Mouse (Mus musculus) testis, adult 2 months (tissue): Measurements from ENCODE around the gene Abraxas2. TPM values are rescaled to one million over a fixed set of nuclear protein-coding genes. Genes with fewer than 3 reads are reported as not detected.

ENCODE experiments used
- H3K27ac ChIP-seq: fragments of 200-500 bp; 2 replicates; pipeline ENCODE4 v1.5.1; 2012; ENCODE audit warnings: low read depth, low read length; ENCODE audit not compliant: control insufficient read depth, insufficient read depth
- H3K27me3 ChIP-seq: fragments of 200-500 bp; 2 replicates; pipeline ENCODE4 v1.6.1; 2012; ENCODE audit warnings: mild to moderate bottlenecking, low read length, moderate library complexity; ENCODE audit not compliant: control insufficient read depth, insufficient read depth
- H3K36me3 ChIP-seq: fragments of 200-500 bp; 2 replicates; pipeline ENCODE4 v1.6.1; 2012; ENCODE audit warnings: mild to moderate bottlenecking, low read length; ENCODE audit not compliant: control insufficient read depth, insufficient read depth
- H3K4me1 ChIP-seq: fragments of 200-500 bp; 2 replicates; pipeline ENCODE4 v1.6.1; 2012; ENCODE audit warnings: low read length; ENCODE audit not compliant: control insufficient read depth, insufficient read depth
- H3K4me3 ChIP-seq: fragments of 200-500 bp; 2 replicates; pipeline ENCODE4 v1.5.1; 2012; ENCODE audit warnings: low read depth, mild to moderate bottlenecking, low read length, moderate library complexity, mixed read lengths; ENCODE audit not compliant: control insufficient read depth
- CTCF ChIP-seq: fragments of 200-500 bp; IDR thresholded peaks from 2 replicates; pipeline ENCODE4 v1.5.1; 2012; ENCODE audit warnings: low read depth, mild to moderate bottlenecking, inconsistent platforms, low read length, moderate library complexity; ENCODE audit not compliant: control insufficient read depth, insufficient read depth, insufficient replicate concordance
- POLR2A ChIP-seq: fragments of 200-500 bp; IDR thresholded peaks from 2 replicates; pipeline ENCODE4 v1.6.1; 2012; ENCODE audit warnings: low read depth, mild to moderate bottlenecking, inconsistent platforms, low read length, moderate library complexity; ENCODE audit not compliant: control insufficient read depth
- polyA plus RNA-seq: library from polyadenylated mRNA; depleted of rRNA; stranded (reverse); fragments of >200 nt; gene quantifications from 2 replicates; pipeline ENCODE4 v1.2.3, GENCODE M21; 2012; rRNA removed

Abraxas2 gene
- 17.4 and 19.3 TPM in 2 replicates for polyA plus RNA-seq

DNA sequence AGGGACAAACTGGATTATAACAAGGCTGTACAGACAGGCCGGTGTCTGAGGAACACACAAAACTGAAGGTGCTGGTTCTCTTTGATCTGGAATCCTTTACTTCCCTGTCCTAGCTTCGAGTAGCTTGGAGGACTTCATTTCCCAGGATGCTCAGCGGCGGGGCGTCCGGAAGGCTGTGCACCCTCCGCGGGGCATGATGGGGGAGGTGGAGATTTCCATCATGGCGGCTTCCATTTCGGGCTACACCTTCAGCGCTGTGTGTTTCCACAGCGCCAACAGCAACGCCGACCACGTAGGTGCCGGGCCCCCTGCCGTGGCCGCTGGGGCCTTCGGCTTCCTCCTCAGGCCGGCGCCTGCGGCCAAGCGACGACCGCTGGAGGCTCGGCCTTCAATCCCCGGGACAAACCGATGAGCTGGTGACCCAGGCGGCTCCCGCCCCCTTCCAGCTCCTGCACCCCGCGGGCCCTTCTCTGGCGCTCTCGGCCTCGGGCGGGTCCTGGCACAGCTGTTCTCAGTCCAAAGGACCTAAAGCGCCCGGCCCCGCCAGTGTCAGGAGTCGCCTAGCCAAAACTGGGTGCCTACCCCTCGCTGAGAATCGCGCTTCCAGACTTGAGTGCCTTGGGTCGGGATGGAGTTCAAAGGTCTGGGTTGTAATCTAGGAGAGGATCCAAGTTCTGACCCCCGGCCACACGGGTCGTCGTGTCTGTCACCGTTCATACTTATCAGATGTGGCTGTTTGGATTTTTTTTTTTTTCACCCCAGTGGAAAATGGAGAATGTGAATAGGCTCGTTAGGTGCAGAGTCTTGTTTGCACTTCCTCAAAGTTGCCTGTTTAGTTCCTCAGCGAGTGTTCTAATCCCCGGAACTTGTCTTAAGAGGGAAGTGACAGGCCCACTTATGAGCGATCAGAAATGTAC lies at the start of gene Abraxas2:
Abraxas2 (plus strand) TSS at position 184 of the 917 bp plus-strand sequence.
- peak within 1 kb of the TSS; percentile 97 for H3K27ac ChIP-seq
- TF ChIP-seq POLR2A (peak; percentile 83), CTCF (no peak)
- H3K36me3 ChIP-seq: no peaks in the 10 kb centered on the region
- H3K4me3 ChIP-seq: peak within 1 kb of the TSS; percentile 100
- H3K27me3 ChIP-seq: no peaks in the 10 kb centered on the region
- H3K4me1 ChIP-seq: peaks cover 6% of the 10 kb centered on the region

DNA sequence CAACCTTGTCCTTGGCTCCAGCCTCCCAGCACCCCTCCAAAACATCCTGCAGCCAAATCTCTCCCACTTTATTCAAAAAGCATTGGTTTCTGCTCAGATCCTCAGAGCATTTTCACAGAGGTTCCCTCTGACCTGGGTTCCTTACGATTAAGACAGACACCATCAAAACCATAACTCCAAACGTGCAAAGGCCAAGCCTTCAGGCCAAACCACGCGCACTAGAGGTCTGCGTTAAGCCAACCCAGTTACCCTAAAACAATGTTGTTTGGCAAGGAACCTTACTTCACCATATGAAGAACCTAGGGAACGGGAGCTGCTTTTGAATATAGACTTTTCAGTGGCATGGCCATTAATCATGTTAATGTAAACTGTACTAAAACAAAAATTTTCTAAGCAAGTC lies 49.3 kb upstream of the Abraxas2 start:
- Histone ChIP-seq H3K36me3 (no peaks in the 10 kb centered on the region), H3K4me1 (peaks cover 14% of the 10 kb centered on the region), H3K4me3 (no peak overlapping the region), H3K27me3 (no peaks in the 10 kb centered on the region), H3K27ac (no peak overlapping the region)
- TF ChIP-seq POLR2A (no peak), CTCF (no peak)

DNA sequence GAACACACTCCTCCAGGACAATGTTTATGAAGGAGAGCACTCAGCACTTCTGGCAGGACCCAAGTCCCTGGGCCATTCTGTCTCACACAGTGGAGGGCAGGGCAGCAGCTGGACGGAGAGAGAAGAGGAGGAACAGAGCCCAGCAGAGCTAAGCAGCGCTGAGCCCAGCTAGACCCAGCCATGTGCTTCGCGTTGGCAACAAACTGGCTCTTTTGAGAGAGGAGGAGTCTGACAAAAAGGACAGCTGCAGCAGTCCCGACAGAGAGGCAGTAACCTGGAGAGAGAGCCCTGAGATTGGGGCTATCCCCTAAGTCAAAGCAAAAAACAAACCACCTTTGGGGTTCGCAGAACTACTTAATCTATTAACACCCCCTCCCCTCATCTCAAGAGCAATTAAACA lies 48.7 kb upstream of the Abraxas2 start:
- H3K4me1 ChIP-seq: peaks cover 14% of the 10 kb centered on the region
- no peak overlapping the region for H3K27ac ChIP-seq
- no peak overlapping the region for H3K4me3 ChIP-seq
- no peaks in the 10 kb centered on the region for H3K36me3 ChIP-seq
- TF ChIP-seq CTCF (no peak), POLR2A (no peak)
- H3K27me3 ChIP-seq: no peaks in the 10 kb centered on the region

DNA sequence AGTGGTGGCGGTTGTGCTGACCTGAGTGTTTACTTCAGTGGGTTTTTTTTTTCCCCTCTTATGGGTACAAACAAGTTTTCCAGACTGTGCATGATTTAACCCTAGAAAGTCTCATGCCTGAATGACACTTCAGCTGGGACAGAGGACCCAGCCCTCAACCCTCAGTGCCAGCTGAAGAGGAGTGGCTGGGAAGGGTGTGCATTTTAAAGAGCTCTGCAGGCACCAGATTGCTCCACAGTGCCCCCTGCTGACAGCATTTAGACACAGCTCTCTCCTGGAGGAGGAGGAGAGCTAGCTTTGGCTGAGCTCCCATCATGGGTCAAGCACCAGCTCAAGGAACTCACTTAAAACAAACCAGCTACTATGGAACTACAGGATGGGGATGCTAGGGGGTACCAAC lies 48.1 kb upstream of the Abraxas2 start:
- no peak overlapping the region for H3K4me3 ChIP-seq

DNA sequence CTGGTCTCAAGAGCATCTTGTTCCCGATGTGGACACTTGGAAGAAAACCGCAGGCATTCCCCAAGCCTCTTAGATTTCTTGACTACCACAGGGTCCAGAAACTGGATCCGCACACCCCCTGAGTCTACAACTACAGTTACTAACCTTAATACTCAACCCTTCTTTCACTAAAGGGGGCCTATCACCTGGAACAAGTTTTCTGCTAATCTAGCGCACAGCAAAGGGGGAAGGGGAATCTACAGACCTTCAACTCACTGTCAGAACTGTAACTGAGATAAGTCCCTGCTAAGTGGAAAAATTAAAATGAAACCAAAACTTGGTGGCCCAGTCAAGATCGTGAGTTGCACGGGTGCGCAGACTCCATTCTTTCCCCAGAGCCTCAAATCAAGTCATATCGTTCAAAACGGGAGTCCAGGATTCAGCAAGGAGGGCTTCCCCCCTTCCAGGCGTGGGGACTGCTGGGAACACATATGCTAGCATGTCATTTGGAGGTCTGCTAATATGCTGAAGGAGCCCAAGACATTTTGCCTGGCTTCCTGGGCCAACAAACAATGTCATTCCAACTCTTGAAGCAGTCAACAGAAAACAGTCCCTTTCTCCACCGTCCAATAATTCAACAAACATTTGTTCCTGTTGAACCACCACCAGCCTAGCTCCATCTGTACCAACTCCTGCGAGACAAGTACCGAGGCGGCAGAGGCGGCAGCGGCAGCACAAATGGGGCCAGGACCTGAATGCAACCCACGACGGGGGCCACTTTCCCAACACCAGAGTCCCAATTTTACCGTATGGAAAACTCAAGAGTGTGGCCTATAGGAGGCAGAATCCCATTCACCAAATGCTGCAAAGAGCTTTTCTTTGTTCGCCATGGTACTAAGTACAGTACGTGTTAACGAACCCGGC lies 47.1 kb upstream of the Abraxas2 start:
- H3K4me3 ChIP-seq: peak overlapping the region; percentile 84
- H3K27me3 ChIP-seq: no peaks in the 10 kb centered on the region
- TF ChIP-seq POLR2A (no peak), CTCF (no peak)
- peaks cover 14% of the 10 kb centered on the region for H3K4me1 ChIP-seq
- peak overlapping the region; percentile 80 for H3K27ac ChIP-seq
- H3K36me3 ChIP-seq: no peaks in the 10 kb centered on the region

More for the DNA sequence above, 48.1 kb upstream of the Abraxas2 start:
- peaks cover 14% of the 10 kb centered on the region for H3K4me1 ChIP-seq
- no peaks in the 10 kb centered on the region for H3K36me3 ChIP-seq
- TF ChIP-seq CTCF (peak; percentile 81; the same call in 1 of the 2 replicates), POLR2A (no peak)
- no peak overlapping the region for H3K27ac ChIP-seq
- H3K27me3 ChIP-seq: no peaks in the 10 kb centered on the region

DNA sequence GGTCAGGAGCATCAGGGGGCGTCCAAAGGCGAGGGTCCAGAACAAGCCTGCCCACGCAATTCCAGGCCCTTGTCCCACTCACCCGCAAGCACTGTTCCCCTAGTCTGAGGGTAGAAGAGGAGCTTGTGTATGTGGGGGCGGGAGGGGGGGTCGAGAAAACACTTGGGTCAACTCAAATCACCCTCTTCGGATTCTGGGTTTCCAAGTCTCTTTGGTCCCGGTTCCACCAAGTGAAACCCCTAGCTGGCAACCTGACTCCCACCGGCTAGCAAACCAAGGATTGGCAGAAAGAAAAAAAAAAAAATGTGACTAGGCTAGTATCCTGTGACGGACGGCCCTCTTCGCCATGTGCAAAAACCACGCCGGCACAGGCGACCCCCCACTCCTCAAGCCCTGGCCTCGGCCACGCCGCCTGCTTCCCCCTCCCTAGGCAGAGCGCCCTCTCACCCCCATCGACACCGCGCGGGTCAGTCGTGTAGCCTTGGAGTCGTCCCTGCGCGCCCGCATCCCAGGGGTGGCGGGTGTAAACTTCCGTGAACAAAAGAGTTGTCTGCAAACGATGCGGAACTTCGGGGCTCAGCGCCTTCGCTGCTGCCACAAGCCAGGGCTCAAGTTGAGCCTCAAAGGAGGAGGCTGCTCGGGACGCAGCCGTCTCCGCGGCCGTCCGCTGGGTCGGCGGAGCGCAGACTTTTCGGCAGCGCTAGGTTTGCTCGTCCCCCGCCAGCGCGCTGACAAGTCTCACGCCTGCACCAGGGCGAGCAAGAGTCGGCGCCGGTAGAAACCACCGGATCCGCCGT lies 46.2 kb upstream of the Abraxas2 start:
- Histone ChIP-seq H3K36me3 (no peaks in the 10 kb centered on the region), H3K27me3 (no peaks in the 10 kb centered on the region), H3K4me1 (peaks cover 14% of the 10 kb centered on the region), H3K27ac (peak overlapping the region; percentile 80), H3K4me3 (peak overlapping the region; percentile 84)
- no peak for TF ChIP-seq POLR2A
- TF ChIP-seq CTCF: no peak
